Mouse (Mus musculus): ENCODE measurements around the gene Lix1.

DNA sequence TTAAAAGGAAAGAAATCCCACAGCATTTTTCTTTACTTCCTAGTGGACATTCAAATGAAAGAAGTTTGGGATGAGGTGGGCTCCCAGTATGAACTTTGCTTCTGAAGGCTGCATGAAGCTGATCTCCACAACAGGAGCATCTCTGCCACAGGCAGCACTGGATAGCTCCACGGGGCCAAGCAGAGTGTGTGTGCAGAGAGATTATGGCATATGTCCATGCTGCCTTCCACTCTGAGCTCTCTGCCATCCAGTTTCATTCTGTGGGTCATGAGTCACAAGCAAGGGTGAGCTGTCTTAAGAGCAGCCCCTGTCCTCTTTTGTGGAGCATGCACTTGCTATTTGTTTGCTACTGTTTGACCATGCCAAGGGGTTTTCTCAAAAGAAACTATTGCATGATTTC is 3.1 kb downstream of the Lix1 start:
- no peak for TF ChIP-seq CTCF (IDR thresholded peaks at IDR 0.05; ENCODE audit: low read depth)
- no peak for TF ChIP-seq EP300 (optimal IDR thresholded peaks at IDR 0.05)
